Mouse (Mus musculus) kidney, adult 2 months (tissue): ENCODE measurements at regions not wholly inside any gene's neighbourhood (a gene's known extent, or its start where the extent isn't known, plus 50 kb on each side); places are given as distances from the start of the nearest gene placed in this dataset.

ENCODE experiments used
- CTCF ChIP-seq: fragments of 200-500 bp; conservative IDR thresholded peaks from 2 replicates; pipeline ENCODE4 v1.5.1; 2011; ENCODE audit warnings: low read depth, mild to moderate bottlenecking, control low read depth, low read length, moderate library complexity, mixed read lengths; ENCODE audit not compliant: insufficient read depth, insufficient read length
- POLR2A ChIP-seq: fragments of 200-500 bp; IDR thresholded peaks from one replicate; pipeline ENCODE4 v1.6.1; 2011; ENCODE audit warnings: low read depth, low read length, control low read depth

DNA sequence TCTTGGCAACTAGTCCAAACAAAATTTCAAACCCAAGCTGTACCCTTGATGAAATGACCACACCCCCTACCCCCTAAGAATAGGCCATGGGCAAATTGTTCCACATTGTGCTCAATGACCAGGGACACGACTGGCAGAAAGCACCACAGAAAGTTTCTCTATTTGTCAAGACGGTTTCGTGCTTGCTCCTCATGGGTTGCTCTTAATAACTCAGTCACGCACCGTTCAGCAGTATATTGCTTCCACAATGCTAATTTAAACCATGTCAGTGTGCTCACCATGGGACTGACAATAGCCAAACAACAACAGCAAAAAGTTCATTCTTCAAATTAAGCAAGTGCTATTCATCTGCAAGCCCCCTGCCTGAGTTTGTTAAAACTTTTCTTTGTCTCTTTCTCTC lies 444.6 kb downstream of the Wdr11 start:
- TF ChIP-seq CTCF: no peak
- TF ChIP-seq POLR2A: no peak
